Mouse (Mus musculus) adrenal gland, adult 2 months (tissue): Measurements from ENCODE around the gene Agbl1. TPM values are rescaled to one million over a fixed set of nuclear protein-coding genes. Genes with fewer than 3 reads are reported as not detected.
"Not testable (repeated sequence)": the region's sequence is repeated elsewhere in the genome, so short reads cannot be mapped to it uniquely, and the experiment has no call there.

ENCODE experiments used
- DNase-seq: peaks from one replicate; pipeline ENCODE4 v3.0.0; 2021
- polyA plus RNA-seq: library from polyadenylated mRNA; depleted of rRNA; stranded (reverse); fragments of >200 nt; gene quantifications from 2 replicates; pipeline ENCODE4 v1.2.3, GENCODE M21; 2012
- total RNA-seq, 2 experiments: library from RNA; stranded (reverse); gene quantifications; 2 replicates each; pipeline ENCODE4 v1.2.3; 2021

Gene Agbl1
- total and polyA plus RNA-seq, 3 experiments, result not detected

DNA sequence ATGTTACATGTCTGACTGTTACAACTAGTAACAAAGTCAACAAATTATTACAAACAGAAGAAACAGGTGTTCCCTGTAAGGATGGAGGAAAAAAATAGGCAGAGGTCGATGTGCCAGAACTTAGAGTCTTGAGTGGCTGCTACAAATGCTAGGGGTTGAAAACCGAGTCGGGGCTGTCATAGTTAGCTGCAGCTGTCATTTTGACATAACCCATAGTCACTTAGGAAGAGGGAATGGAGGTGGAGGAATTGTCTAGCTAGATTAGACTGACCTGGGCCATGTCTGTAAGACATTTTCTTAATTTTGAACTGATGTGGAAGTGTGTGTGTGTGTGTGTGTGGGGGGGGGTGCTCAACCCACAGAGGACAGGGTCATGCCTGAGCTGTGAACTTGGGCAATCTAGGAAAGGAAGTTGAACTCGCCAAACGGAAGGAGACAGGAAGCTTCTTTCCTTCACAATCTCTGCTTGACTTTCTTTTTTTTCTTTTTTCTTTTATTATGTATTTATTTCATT, 364.9 kb downstream of the Agbl1 start:
- no peak for DNase-seq

DNA sequence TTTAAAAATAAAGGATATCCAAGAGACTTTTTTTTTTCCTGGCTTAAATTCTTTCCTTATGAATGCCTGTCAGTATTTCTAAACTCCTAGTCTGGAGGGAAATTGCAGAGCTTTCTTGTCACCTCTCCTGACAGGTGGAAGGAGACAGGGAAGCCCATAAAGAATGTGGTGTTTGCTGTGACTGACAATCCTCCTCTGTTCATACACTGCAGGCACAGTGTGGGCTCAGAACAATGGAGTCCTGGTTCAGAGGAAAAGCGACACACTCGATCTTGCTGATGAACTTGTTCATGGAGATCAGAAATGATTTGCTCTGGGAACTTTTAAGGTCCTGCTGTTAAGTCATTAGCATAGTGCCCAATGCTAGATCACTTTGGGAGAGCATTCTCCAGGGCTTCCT, 368.1 kb downstream of the Agbl1 start:
- DNase-seq, result no peak

DNA sequence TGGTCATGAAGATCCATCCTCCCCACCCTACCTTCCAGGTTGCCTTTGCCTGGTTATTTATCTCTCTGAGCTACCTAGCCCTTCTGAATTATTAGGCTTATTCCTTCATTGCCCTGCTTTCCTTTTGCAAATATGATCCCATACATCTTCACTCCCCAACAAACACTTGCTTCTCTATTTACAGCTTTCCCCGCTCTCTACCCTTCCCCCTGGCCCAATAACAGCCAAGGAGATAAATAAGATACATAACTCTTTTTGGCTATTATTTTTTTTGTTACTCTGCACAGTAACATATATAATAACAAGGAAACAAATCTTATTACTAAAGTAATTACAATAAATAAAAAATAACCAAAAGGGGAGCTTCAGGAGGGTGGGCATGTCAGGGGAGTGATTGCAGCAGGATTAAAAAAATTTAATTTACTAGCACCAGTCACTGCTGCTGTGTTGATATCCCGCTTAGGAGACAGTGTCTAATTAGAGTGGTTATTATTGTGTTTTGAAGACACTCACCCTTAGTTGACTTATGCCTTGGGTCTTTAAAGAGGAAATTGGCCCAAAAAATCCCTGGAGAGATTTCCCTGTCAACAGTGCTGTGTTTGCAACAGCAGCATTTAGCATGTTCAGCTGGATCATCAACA, 370.5 kb downstream of the Agbl1 start:
- no peak for DNase-seq

DNA sequence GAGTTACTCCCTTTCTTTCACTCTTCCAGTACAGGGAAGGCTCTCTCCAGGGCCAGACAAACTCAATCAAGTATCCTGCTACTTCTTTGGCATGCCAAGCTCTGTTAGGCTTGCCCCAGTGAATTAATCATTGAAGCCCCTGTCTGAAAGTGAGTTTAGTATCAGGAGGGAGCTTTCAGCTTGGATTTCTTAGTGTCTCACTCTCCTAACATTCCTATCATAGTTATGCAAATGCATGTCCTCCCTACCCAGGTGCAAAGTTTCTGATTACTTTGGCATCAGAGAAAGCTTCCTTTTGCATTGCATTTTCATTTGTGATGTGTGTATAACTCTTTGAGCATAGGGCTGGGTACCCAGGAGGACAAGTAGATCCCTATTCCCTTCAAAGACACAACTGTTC, 399.8 kb downstream of the Agbl1 start:
- DNase-seq, result no peak

DNA sequence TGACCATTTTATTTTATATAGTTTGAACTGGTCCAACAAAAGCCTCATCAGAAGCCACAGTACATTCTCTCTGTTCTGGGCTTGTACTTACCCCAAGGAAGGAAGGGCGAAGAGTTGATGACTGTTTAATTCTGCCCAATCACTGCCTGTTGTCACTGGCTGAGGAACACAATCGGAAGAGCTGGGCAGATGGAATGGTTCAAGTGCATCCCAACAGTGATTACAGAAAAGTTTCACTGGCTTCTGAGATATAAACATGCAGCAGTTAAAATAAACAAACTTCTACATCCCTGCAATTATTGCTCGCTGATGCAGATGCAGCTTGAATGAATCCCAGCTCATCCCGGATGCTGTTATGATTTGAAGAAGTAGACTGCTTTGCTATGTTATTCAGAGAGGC, 421.3 kb downstream of the Agbl1 start:
- no peak for DNase-seq

DNA sequence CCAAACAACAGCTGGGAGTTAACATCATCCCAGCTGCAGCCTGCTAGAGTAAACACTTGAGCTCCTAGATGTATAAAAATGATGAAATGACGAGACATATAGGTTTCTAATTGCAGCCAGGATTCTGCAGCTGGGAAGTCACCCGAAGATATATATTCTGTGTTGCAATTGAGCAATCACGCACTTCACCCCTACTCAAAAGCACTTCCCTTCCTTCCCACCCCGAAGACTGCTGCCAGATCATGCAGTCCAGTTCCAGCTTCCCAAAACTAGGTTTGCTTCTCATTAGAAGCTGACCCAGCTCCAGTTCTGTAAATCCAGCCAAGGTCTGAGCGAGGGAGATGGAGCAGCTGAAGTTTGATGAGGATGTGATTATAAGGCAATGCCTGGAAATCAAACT, 431.4 kb downstream of the Agbl1 start:
- no peak for DNase-seq

DNA sequence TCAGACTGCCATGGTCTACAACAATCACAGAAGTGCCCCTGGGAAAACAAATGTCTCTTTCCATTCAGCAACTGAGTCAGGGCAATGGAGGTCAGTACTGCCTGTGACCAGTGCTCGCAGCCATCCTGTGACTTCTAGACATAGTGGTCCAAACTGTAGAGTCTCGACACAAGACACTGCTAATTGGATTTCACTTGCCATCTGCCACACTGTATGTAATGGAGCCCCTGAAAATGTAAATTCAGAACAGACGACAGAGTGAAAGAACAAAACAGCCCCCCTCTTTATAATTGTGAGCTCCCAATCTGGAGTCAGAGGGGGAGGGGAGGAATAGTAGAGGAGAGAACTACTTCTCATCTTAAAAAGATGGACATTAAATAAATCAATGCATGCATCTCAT, 445.2 kb downstream of the Agbl1 start:
- no peak for DNase-seq

DNA sequence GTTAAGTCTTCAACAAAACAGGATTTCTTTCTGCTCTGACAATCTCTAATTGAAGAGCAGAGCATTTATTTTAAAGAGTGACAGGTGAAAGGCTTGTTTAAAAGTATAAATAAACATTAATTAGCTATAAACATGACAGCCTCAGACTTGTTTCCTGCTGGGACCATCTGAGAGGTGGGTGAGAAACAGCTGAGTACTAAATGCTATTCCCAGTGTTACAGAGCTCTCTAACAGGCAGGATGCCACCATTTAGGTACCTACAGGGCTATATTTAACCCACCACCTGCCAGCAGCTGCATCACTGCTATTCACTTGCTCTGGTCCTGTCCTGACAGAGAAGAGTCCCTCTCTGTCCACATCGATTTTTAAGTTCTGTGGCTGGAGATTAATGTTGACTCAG, 471.5 kb downstream of the Agbl1 start:
- DNase-seq, result no peak

DNA sequence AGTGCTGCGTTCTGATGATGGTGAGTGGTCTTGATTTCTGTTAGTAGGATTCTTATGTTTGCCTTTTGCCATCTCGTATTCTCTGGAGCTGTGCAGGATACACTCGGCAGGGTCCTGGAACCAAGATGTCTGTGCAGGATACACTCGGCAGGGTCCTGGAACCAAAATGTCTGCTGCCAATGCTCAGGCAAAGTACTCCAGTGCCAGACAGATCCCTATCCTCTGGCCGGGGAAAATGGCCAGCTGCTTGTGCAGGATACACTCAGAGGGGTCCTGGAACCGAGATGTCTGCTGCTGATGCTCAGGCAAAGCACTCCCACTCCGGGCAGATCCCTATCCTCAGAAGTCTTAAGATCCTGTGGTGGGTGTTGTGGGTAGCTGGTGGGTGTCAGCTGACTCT, 502.5 kb downstream of the Agbl1 start:
- not testable (repeated sequence) for DNase-seq

DNA sequence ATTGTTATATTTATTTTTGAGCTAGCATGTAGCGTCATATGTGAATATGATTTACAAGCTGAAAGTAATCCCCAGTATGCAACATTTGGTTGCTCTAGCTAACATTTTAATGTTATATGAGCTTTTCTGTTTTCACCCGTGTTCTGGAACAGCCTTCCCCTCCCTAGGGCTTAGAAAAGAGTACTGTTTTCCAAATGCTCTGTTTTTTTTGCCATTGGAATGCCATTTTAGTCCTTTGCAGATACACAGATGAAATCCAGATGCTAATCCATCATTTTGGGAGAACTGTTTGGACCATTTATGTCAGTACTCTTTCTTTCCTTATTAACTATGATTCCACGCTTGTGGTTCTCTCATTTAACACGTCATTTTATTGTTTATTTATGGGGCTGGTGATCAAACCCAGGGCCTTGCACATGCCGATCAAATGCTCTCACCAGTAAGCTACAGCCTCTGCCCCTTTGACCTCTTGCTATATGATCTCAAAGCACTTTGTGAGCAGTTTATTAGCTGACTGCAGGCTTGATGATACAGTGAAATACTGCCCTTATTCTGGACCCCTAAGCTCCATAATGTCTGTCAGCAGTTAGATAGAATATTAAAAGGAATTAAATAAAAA, 547.7 kb downstream of the Agbl1 start:
- DNase-seq, result no peak

DNA sequence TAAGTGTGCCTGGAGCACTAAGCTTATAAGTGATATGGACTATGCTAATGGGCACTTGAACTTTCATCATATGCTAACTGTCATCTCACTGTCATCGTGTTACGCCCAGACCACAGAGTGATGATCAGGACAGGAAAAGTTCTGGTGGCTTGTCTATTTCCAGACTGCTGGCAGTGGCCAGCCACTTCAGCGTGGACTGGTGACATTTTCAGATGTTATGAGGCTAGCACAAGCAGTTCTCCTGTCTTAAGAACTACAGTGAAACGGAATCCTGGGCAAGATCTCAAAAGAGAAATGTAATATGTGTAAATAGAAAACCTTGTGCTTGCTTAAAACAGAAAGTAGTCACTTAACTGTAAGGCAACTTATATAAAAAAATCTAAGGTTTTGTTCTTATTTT, 550.8 kb downstream of the Agbl1 start:
- DNase-seq, result no peak

DNA sequence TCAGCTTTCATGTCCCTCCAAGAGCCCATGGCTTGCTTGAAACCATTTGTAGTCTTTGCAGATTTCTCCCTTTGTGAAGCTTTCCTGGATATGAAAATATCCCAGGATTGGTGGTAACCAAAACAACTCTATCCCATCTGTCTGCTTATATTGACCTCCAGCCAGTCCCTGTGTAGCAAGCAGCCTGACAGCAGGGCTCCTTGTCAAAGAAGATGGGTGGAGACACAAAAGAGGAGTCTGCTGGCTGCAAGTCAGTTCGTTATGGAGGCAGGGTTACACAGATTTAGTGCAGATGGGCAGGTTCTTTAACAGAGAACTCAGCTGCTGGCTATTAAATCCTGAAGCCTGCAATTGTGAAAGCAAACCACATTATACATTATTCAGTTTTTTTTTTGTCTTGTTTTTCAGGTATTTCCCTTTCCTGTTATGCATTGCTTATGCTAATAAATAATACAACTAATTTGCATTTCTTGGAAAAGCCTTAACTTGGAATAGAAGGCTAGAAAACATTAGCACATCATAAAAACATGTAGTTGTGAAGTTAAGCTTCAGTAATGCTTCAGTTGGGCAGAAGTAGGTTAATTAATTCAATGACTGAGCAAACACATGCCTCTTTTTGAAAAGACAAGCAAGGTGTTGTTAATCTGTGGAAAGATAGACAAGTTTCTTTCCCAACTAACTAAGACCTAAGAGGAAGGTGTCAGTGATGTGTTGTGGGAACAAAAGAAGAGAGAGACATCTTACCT, 559.0 kb downstream of the Agbl1 start:
- DNase-seq, result no peak

DNA sequence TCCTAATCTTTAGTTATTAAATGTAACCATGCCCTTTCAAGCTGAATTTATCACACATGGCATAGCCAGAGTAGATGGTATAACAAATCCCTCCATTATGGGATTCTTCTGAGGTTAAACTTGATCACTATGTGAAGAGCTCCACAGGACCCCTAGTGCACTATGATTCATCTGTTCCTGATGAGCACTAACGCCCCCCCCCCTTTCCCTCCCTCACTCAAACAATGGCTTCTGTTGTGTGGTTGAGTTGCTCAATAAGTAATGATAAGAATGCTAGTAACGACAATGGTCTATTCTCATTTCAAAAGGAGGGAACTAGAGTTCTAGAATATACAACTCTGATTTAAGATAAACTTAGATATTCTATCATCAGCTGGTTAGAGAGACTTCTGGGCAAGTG, 560.4 kb downstream of the Agbl1 start:
- DNase-seq, result no peak

DNA sequence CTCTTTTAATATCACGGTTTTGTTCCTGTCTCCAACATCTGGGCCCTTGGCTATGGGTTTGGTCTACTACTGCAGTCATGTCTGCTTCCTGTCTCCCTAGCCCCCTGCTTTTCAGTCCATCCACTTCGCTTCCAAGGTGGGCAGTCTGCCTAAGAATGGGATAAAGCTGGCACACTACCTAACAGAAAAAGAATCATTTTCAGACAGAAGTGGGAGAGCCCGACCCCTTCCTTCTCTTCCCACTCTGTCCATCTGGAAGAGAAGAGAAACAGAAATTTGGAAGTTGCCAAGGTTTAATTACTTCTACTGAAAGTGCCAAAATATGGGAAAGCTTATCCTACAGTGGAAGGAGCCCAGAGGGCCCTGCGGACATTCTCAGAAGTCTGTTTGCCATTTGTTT, 561.6 kb downstream of the Agbl1 start:
- DNase-seq, result no peak

DNA sequence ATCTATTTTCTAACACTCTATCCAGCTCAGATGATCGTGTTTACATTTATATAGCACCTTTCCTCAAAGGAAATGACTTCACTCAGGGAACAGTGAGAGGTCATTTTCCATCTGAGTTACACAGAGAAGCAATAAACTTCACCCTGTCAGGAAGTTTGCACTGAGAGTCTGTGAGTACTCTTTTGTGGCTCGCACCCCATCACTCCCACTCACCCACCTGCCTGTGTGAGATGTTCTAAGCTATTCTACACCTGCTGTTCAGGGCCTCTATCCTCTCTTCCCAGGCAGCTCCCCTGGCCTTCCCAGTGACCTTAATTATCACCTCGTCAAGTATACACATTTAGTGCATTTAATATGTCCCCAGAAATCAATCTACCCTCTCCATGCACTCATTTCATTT, 580.3 kb downstream of the Agbl1 start:
- no peak for DNase-seq

DNA sequence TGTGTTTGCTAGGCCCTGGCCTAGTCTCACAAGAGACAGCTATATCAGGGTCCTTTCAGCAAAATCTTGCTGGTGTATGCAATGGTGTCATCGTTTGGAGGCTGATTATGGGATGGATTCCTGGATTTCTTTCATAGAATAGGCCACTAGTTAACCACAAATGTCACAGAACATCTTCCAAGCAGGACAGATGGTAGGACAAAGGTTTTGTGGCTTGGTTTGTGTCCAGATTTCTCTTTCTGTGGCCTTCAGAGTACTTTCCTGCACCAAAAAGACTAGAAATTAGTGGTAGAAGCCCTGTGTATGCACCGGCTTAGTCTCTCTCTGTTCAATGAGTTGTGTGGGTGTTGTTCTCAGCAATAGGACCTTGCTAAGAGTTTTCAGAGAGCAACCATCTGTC, 590.9 kb downstream of the Agbl1 start:
- DNase-seq, result no peak

DNA sequence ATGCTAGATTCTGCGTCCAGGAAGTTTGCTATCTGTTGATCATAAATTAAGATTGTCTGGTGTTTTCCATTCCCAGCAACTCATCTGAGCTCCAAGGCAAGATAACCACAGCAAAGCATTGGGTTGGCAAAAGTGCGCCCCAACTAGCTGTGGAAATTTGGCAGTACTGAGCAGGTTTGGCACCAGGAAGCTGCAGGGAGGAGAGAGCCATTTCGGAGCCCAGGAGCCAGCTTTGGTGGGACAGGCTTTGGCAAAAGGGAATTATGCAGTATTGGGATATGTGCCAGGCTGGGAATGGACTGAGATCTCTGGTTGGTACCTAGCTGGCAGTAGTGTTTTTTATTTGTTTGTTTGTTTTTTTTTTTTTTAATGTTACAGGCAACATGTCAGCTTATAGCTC, 612.5 kb downstream of the Agbl1 start:
- no peak for DNase-seq

DNA sequence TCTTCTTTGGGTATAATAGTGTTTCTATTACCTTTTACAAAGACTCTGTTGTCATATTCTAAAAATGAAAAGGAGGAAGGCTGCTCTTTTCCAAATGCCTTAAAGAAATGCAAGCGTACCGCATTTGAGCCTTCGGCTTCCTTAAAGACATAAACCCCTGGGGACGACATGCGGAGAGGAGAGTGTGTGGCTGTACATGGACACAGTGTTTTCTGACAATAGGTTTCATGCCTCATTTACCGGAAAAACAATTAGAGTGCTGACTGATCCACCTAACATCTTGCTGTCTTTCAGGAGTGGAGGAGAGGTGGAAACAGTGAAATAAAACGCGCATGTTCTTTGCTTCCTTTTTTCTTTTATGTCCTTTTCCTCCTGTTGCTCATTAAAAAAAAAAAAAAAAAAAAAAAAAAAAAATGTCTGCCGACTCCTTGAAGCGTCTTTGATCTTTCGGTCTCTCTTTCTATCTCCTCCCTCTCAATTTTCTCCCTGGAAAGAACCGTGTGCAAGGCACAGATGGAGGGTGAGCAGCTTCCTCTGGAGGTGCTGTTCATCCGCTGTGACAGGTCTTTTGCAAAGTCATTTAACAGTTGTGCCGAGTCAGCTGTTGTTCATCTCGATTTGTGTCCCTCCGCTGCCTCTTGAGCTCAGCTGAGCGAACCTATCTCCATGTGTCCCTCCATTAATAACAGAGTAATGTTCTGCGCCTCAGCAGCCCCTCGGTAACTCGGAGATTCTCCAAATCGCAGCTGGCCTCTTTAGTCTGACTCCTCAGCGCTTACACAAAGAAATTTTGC, 659.9 kb downstream of the Agbl1 start:
- DNase-seq, result no peak

DNA sequence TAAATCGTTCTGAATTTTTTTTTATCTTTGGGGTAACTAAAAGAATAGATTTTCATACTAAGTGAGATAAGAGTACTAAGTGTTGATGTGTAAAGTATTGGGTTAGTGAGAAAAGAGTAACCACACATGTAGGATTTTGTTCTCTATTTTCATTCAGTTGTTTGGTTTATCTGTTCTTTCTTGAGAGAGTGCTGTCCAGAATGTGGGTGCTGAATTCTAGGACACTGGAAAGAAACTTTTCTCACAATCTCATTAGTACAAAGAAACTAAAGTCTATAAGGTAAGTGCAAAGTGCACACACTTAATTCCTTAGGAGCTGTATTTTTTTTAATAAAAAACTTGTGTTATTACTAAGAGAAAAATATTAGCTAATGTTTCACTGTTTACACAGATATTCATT, 674.4 kb downstream of the Agbl1 start:
- no peak for DNase-seq

DNA sequence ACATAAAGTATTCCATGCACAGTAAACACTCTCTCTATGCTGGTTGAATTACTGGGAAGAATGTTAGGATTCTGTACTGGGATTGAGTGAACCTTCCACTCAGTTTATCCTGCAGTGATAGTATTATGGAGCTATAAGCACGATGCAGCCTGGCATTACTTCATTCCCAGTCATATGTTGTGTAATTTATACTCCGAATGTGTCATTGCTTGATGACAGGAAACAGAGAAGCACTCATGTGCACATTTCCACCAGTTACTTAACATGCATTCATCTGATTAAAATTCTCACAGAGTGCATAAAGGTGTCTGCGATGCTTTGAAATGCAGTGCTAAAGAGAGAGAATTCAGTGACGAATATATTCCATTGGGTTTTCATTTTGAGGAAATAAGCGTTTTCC, 682.0 kb downstream of the Agbl1 start:
- DNase-seq, result no peak

DNA sequence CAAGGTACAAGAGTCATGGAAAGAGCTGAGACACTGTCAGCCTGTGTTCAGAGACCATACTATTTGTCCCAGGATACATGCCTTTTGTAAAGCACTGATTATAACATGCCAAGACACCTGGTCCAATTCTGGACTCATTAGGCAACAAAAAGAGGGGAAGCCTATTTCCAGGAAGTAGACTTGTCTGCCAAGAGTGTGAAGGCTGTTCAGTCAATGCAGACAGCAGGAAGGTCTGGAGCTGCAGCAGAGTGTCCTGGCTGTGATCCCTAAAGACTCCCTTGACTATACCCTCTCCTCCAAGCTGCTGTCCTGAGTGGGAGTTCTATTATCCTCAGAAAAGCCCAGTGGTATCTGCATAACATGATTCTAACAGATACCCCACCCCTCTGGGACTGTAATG, 689.2 kb downstream of the Agbl1 start:
- DNase-seq, result no peak

DNA sequence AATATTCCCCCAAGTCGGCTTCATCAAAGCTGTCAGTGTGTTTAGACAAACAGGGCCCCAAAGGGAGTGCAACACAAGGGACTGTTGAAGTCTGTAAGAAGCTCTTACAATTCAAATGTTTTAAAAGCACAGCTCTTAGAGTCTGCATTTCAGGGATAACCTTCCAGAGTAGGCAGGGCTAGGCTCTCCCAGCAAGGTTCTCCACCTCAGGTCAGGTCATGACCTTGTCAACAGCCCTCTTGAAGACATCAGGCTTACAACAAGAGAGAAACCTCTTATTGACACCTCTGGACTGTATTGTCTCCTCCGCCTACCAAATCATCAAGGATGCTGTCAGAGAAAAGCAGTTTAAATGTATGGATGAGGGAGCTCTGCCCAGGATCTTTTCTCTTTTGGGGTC, 692.0 kb downstream of the Agbl1 start:
- no peak for DNase-seq

DNA sequence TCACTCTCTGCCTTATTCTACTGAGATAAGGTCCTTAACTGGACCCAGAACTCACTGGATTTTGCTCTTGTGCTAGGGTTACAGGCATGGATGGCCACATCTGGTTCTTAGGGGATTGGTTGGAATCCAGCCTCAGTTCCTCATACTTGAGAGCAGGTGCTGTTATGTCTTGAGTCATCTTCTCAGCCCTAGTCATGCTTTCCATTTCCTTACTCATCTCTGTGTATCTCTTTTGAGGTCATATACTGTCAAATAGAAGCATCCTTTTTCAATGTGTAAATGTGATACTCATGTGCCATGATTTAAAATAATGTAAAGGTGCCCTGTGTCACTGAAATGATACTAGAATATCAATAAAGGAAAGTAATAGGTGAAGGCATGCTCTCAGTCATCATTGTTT, 705.5 kb downstream of the Agbl1 start:
- no peak for DNase-seq
